Mouse (Mus musculus): Measurements from ENCODE around the gene Sfxn1. TPM values are rescaled to one million over a fixed set of nuclear protein-coding genes. Genes with fewer than 3 reads are reported as not detected.
A peak's percentile ranks its signal among the peaks of the same experiment; 100 is the strongest.

The Sfxn1 gene
- polyA plus RNA-seq, 1 experiment from 2014 or later: 102 TPM

DNA sequence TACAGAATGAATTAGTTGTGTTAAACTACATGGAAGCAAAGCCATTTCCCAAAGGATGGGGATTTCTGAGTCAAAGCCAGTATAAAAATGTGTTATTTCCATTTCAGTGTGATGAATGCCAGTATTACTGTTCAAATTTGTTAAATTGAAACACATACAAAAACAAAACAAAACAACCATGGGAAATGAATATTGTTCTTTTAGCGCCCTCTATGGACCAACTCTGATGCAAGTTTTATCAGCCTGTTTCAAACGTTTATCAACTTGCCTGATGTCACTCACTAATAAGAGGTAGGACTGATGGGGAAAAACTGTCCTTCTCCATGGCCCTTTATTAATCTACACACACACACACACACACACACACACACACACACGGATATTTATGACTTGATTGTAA lies 8.4 kb upstream of the Sfxn1 start:
- no peak overlapping the region for H3K4me3 ChIP-seq
- no peak for ATAC-seq (replicated peaks)
- WGBS: 2% methylated on average over 3 of the region's 3 CpGs
- 0 out of 2 replicates have a peak, but pooled peaks cover 3% of the 10 kb centered on the region for H3K4me1 ChIP-seq
- H3K27me3 ChIP-seq (replicated peaks): no peaks in the 10 kb centered on the region
- H3K9ac ChIP-seq: no peak overlapping the region
- no peaks in the 10 kb centered on the region for H3K36me3 ChIP-seq (replicated peaks)
- H3K9me3 ChIP-seq: no peaks in the 10 kb centered on the region
- no peak overlapping the region for H3K27ac ChIP-seq
- no peak overlapping the region for H3K4me2 ChIP-seq

DNA sequence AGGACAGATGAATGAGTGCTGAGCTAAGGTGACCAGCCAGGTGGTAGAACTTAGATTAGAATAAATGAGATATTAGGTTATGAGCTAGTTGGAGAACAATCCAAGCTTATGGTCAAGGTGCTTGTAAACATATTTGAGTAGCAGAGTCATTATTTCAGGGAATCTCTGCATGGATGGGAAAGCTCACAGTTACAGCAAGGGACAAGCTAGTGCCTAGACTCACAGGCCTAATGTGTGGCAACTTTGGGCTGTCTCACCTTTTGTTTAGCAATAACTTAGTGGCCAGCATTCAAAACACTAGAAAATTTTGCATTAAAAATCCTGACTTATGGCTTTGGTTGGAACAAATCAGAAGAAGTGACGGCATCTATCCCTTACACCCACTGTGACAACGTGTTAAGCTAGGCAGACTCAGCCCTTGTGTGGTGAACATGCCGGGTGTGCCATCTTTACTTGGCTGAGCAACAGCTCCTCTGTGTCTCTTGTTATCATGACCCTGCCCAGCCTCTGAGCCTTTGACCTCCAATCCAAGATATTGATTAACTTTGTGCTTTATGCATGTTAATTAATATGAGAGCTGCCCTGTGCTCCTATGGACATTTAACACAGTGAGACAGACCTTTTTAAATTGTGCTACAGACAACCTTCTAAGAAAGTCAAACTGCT lies 5.5 kb upstream of the Sfxn1 start:
- Histone ChIP-seq H3K4me3 (no peak overlapping the region), H3K4me2 (no peak overlapping the region), H3K27ac (no peak overlapping the region), H3K27me3 (replicated peaks) (no peaks in the 10 kb centered on the region), H3K9me3 (no peaks in the 10 kb centered on the region), H3K4me1 (0 out of 2 replicates have a peak, but pooled peaks cover 3% of the 10 kb centered on the region), H3K36me3 (replicated peaks) (no peaks in the 10 kb centered on the region), H3K9ac (no peak overlapping the region)
- ATAC-seq (replicated peaks): no peak
- 87% methylated on average over 3 of the region's 3 CpGs for WGBS

DNA sequence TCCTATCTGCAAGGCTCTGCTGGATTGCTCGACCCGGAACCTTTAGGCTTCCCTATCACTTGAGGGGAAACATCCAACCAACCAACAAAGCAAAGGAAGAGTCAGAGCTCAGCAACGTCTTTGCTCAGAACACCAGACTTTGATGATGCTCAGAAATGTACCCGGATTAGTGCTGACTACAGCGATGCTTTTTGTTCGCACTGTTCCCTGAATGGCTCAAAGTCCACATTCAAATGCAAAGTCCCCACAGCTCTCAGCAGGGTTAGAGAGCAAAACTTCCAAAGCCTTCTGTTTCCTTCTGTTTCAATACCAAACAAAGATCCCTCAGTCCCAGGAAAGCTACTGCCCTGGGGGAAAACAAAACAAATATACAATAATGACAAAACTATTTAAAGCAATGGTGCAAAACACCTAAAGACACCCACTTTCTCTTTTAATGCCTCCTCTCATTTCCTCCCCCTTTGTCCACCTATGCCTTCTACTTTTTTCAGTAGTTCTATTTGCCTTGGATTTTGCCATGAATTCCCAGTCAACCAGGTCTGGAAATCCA lies 4.0 kb upstream of the Sfxn1 start:
- H3K4me3 ChIP-seq: no peak overlapping the region
- peak overlapping the region; percentile 17; the same call in 1 of the 2 replicates for H3K27ac ChIP-seq
- H3K36me3 ChIP-seq (replicated peaks): no peaks in the 10 kb centered on the region
- no peaks in the 10 kb centered on the region for H3K27me3 ChIP-seq (replicated peaks)
- H3K9ac ChIP-seq: no peak overlapping the region
- WGBS: 6% methylated on average over 6 of the region's 6 CpGs
- ATAC-seq (replicated peaks): no peak
- no peak overlapping the region for H3K4me2 ChIP-seq
- H3K9me3 ChIP-seq: no peaks in the 10 kb centered on the region
- H3K4me1 ChIP-seq: peaks cover 9% of the 10 kb centered on the region

DNA sequence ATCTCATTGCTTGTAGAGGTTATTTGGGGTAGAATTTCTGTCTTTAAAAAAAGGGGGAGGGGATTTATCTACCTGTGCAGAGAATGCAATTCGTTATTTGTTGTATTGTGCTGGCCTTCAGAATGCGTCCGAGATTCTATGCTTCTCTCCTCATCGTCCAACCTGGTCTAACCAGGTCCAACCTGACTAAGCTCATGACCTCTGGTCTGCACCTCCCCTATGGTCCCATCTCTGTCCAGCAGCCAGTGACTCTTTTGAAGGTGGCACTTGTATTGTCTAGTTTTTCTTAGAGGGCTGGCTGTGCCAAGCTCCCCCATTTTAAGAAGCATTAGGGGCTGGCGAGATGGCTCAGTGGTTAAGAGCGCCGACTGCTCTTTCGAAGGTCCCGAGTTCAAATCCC lies 658 bp upstream of the Sfxn1 start:
- H3K9me3 ChIP-seq: no peaks in the 10 kb centered on the region
- no peak overlapping the region for H3K27ac ChIP-seq
- 94% methylated on average over 9 of the region's 9 CpGs for WGBS
- peaks cover 20% of the 10 kb centered on the region for H3K4me1 ChIP-seq
- H3K27me3 ChIP-seq (replicated peaks): no peaks in the 10 kb centered on the region
- no peak overlapping the region for H3K9ac ChIP-seq
- ATAC-seq (replicated peaks): no peak
- H3K36me3 ChIP-seq (replicated peaks): no peaks in the 10 kb centered on the region
- H3K4me3 ChIP-seq: no peak overlapping the region
- H3K4me2 ChIP-seq: no peak overlapping the region

DNA sequence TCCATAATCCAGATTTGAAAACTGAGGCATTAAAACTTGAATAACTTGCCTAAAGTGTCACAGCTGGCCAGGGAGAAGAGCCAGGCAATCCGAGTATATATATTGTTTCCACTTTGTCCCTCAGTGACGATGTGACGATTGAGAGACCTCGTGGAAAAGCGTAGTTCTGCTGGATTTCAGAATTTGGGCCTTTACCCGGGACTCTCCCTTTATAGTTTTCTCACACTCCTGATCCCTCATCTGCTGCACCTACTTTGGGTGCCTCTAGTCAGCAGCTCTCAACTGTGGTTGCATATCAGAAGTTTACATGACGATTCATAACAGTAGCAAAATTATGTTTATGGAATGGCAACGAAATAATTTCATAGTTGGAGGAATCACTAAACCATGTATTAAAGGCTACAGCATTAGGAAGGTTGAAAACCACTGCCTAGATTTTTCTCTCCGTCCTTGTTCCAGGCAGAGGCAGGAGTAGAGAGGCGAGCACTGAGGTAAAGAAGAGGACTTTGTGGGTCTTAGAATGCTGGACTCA lies 923 bp downstream of the Sfxn1 start:
- H3K27ac ChIP-seq: peak overlapping the region; percentile 88; the same call in 1 of the 2 replicates
- no peak for ATAC-seq (replicated peaks)
- H3K4me2 ChIP-seq: peak overlapping the region; percentile 59
- WGBS: 38% methylated on average over 10 of the region's 10 CpGs
- H3K4me3 ChIP-seq: peak overlapping the region; percentile 74
- H3K9me3 ChIP-seq: no peaks in the 10 kb centered on the region
- H3K27me3 ChIP-seq (replicated peaks): no peaks in the 10 kb centered on the region
- H3K36me3 ChIP-seq (replicated peaks): no peaks in the 10 kb centered on the region
- H3K9ac ChIP-seq: peak overlapping the region; percentile 76; the same call in 1 of the 2 replicates
- H3K4me1 ChIP-seq: peaks cover 20% of the 10 kb centered on the region

DNA sequence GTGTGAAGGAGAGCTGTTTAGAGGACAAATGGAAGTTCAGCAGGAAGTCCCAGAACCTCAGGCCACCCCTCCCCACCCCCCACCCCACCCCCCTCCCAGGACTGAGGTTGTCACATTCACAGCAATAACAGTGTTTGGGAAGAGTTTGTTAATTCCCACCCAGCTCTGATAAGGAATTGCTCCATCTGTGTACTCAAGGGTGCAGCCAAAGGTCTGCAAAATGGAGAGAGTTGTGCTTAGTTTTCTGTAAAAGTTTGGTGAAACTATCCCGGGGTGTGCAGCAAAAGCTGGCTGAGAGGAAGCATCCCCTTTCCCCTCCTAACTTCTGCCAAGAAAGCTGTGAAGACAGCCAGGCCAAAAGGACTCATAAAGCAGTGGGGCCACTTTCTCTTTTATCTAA lies 1.4 kb downstream of the Sfxn1 start:
- no peaks in the 10 kb centered on the region for H3K9me3 ChIP-seq
- WGBS: 50% methylated on average over 1 of the region's 1 CpGs
- H3K27ac ChIP-seq: no peak overlapping the region
- H3K27me3 ChIP-seq (replicated peaks): no peaks in the 10 kb centered on the region
- ATAC-seq (replicated peaks): no peak
- peak overlapping the region; percentile 59 for H3K4me2 ChIP-seq
- H3K4me1 ChIP-seq: peaks cover 17% of the 10 kb centered on the region
- H3K4me3 ChIP-seq: peak overlapping the region; percentile 74; the same call in 1 of the 2 replicates
- no peak overlapping the region for H3K9ac ChIP-seq
- no peaks in the 10 kb centered on the region for H3K36me3 ChIP-seq (replicated peaks)

DNA sequence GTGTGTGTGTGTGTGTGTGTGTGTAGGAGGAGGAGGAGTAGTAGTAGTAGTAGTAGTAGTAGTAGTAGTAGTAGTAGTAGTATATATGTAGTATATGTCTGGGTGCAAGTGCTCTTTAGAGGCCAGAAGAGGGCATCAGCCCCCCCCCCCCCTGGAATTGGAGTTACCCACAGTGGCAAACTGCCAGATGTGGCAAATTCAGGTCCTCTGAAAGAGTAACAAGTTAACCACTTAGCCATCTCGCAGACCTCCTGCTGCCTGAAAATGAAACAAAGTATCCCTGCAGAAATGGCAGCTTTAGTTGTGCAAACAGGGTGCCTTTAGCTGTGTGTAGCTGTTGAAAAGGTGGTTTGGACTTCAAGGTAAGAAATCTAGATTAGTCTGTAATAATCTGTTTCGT lies 1.8 kb downstream of the Sfxn1 start:
- no peak for ATAC-seq (replicated peaks)
- H3K9ac ChIP-seq: no peak overlapping the region
- H3K4me2 ChIP-seq: no peak overlapping the region
- H3K9me3 ChIP-seq: no peaks in the 10 kb centered on the region
- no peak overlapping the region for H3K4me3 ChIP-seq
- H3K27me3 ChIP-seq (replicated peaks): no peaks in the 10 kb centered on the region
- no peak overlapping the region for H3K27ac ChIP-seq
- H3K36me3 ChIP-seq (replicated peaks): no peaks in the 10 kb centered on the region
- peaks cover 18% of the 10 kb centered on the region for H3K4me1 ChIP-seq
- WGBS: 78% methylated on average over 2 of the region's 2 CpGs

DNA sequence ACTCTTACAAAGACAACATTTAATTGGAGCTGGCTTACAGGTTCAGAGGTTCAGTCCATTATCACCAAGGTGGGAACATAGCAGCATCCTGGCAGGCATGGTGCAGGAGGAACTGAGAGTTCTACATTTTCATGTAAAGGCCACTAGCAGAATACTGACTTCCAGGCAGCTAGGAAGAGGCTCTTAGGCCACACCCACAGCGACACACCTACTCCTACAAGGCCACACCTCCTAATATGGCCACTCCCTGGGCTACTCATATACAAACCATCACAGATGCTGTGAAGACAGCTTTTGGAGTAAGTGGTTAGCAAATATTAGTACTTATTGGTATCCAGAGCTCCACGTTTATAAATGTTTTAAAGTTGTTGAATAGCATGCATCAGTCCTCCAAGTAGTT lies 3.7 kb downstream of the Sfxn1 start:
- H3K4me2 ChIP-seq: no peak overlapping the region
- H3K36me3 ChIP-seq (replicated peaks): no peaks in the 10 kb centered on the region
- H3K27ac ChIP-seq: no peak overlapping the region
- no peak overlapping the region for H3K4me3 ChIP-seq
- H3K4me1 ChIP-seq: peaks cover 20% of the 10 kb centered on the region
- ATAC-seq (replicated peaks): no peak
- 94% methylated on average over 2 of the region's 2 CpGs for WGBS
- H3K9ac ChIP-seq: no peak overlapping the region
- no peaks in the 10 kb centered on the region for H3K27me3 ChIP-seq (replicated peaks)
- no peaks in the 10 kb centered on the region for H3K9me3 ChIP-seq

DNA sequence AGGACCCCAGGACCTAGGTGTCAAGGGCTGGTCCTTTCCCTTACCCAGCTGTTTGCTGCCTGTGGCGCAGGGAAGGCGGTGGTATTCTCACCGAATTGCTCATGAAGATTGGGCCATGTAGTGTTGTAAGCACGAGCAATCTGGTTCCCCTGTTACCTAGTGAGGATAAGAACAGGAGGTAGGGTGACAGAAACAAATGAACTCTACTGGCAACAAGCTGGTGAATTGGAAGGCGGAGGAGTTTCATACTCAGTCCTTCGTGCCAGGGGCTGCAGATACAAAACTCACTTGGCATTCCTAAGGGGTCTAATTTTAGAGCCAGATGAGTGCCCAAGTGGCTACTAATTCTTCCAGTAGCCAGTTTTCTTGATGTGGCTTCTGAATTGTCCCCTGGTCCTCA lies 4.4 kb downstream of the Sfxn1 start:
- no peak overlapping the region for H3K9ac ChIP-seq
- H3K4me3 ChIP-seq: no peak overlapping the region
- no peaks in the 10 kb centered on the region for H3K36me3 ChIP-seq (replicated peaks)
- H3K9me3 ChIP-seq: no peaks in the 10 kb centered on the region
- H3K4me2 ChIP-seq: no peak overlapping the region
- H3K27ac ChIP-seq: no peak overlapping the region
- 94% methylated on average over 6 of the region's 6 CpGs for WGBS
- ATAC-seq (replicated peaks): no peak
- H3K4me1 ChIP-seq: peaks cover 20% of the 10 kb centered on the region
- no peaks in the 10 kb centered on the region for H3K27me3 ChIP-seq (replicated peaks)

DNA sequence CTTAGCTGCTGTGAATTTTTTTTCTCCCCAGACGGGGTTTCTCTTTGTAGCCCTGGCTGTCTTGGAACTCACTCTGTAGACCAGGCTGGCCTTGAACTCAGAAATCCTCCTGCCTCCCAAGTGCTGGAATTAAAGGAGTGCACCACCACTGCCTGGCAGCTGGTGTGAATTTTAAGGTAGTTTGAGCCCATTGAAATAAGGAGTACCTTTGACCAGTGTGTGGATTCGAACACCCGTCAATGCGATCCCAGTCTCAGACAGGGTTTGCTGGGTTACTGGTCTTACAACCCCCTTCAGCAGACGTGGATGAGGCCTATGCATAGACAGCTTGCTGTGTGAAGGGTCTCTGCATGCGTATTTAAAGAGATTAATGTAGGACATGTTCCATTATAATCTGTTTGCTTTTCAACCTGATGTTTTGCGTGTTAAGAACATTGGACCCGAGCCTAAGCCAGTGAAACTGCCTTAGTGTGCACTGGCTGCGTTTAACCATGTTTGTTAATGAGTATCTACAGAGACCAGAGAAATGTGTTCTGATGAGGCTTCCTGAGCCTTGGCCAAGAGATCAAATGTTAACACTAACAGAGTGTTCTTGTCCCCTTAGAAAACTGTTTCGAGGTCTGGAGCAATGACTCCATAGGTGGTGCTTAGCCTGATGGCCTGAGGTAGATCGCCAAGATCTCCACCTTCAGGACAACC lies 5.2 kb downstream of the Sfxn1 start:
- no peaks in the 10 kb centered on the region for H3K36me3 ChIP-seq (replicated peaks)
- 87% methylated on average over 11 of the region's 11 CpGs for WGBS
- peaks cover 20% of the 10 kb centered on the region for H3K4me1 ChIP-seq
- no peaks in the 10 kb centered on the region for H3K9me3 ChIP-seq
- no peak overlapping the region for H3K4me3 ChIP-seq
- ATAC-seq (replicated peaks): no peak
- H3K4me2 ChIP-seq: no peak overlapping the region
- no peak overlapping the region for H3K9ac ChIP-seq
- H3K27me3 ChIP-seq (replicated peaks): no peaks in the 10 kb centered on the region
- H3K27ac ChIP-seq: no peak overlapping the region

DNA sequence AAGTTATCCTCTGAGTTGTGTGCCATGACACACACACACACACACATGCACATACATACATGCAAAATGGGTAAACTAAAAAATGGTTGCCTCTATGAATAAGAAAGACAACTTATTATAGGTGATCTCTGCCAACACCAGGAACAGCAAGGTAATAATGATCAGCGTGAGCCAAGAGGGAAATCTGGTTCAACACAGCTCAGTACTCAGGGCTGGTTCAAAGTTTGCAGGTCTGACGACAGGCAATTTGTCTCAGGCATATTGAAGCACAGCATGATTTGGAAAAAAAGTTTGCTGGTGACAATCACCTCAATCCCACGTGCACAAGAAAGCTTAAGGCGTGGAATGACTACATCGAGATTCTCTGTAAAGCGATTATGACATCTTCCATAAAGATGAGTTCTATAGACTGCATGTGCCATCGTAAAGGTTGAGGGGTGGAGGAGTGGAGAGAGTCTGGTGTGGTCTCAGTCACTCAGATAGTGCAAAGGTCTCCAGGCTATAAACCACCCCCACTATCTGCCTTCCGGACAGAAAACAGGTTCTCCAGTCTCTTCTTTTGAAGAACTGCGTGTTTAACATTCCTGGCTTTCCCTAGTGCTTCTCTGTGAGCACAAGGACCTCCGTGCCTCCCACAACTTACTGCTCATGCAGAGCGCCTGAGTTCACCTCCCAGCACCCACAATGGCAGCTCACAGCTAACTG lies 6.0 kb downstream of the Sfxn1 start:
- no peak for ATAC-seq (replicated peaks)
- Histone ChIP-seq H3K9ac (no peak overlapping the region), H3K36me3 (replicated peaks) (no peaks in the 10 kb centered on the region), H3K27me3 (replicated peaks) (no peaks in the 10 kb centered on the region), H3K9me3 (no peaks in the 10 kb centered on the region), H3K4me3 (no peak overlapping the region), H3K27ac (no peak overlapping the region), H3K4me2 (no peak overlapping the region), H3K4me1 (peaks cover 15% of the 10 kb centered on the region)
- 87% methylated on average over 11 of the region's 11 CpGs for WGBS

Measured in midbrain, embryonic 15.5 days (tissue).